Mouse (Mus musculus): ENCODE measurements at regions not wholly inside any gene's neighbourhood (a gene's known extent, or its start where the extent isn't known, plus 50 kb on each side); places are given as distances from the start of the nearest gene placed in this dataset.

DNA sequence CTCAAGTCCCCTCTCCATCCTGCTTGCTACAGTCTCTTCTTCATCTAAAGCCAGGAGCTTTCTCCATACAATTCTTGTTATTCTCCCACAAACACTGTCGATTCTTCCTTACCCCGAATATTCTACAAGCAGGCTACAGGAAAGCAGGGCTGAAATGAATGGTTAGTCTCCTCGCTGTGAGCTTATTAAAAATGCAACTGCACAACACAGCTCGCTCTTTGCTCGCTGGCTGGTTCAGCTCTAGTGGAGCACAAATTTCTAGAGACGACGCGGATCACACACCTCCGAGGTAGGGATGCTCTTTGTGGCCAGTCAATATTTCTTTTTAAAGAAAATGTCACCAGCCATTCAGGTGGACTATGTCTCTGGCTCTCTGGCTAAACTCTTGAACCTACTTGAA lies 425.9 kb downstream of the Nedd1 start:
- TF ChIP-seq HCFC1 (IDR thresholded peaks at IDR 0.05; ENCODE audit: borderline replicate concordance, insufficient read depth, low read length) (no peak), CHD2 (IDR thresholded peaks at IDR 0.05; ENCODE audit: low read depth, low read length) (no peak), MAFK (IDR thresholded peaks at IDR 0.05; ENCODE audit: insufficient read depth, low read depth, low read length) (no peak), ZNF384 (IDR thresholded peaks at IDR 0.05; ENCODE audit: low read depth, low read length) (no peak)

Data from ES-E14 (cell line).